Mouse (Mus musculus) E14TG2a.4 (cell line): Measurements from ENCODE around the gene Polr3e.

ENCODE experiments used
- H3K27me3 ChIP-seq: 2 replicates; pipeline ENCODE4 v1.6.1; 2014; ENCODE audit warnings: low read length, control low read depth; ENCODE audit not compliant: insufficient read depth
- H3K36me3 ChIP-seq: 2 replicates; pipeline ENCODE4 v1.6.1; 2014; ENCODE audit warnings: low read length, control low read depth; ENCODE audit not compliant: insufficient read depth
- H3K4me1 ChIP-seq: replicated peaks from 2 replicates; pipeline ENCODE4 v1.6.1; 2014; ENCODE audit warnings: low read depth, low read length, control low read depth
- H3K4me3 ChIP-seq: replicated peaks from 2 replicates; pipeline ENCODE4 v1.5.1; 2014; ENCODE audit warnings: mild to moderate bottlenecking, low read length
- H3K9me3 ChIP-seq: 2 replicates; pipeline ENCODE4 v1.6.1; 2014; ENCODE audit warnings: low read length, control low read depth
- CTCF ChIP-seq: conservative IDR thresholded peaks from 2 replicates; pipeline ENCODE4 v1.5.1; 2014; ENCODE audit warnings: low read length
- NANOG ChIP-seq: IDR thresholded peaks from 2 replicates; pipeline ENCODE4 v1.6.1; 2014; ENCODE audit warnings: borderline replicate concordance, low read length, mixed read lengths
- POU5F1 ChIP-seq: IDR thresholded peaks from 2 replicates; pipeline ENCODE4 v1.6.1; 2014; ENCODE audit warnings: low read length, borderline replicate concordance

The Polr3e gene

DNA sequence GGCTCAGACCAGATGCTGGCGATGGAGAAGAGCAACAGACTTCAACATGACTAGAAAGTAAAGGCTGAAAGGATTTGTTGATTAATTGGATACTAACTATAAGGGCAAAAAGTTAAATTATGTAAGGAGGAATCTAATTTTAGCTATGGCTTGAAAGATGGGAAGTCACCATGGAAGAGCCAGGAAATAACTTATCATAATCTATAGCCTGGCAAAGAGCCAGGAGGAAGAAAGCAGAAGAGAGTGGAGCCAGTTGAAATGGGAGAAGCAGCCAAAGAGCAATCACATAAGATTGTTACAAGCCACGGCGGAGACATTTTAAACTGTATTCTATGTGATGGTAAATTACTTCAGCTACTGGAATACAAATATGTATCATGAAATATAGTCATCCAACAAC is 56.5 kb downstream of the Polr3e start:
- Histone ChIP-seq H3K4me1 (peaks cover 12% of the 10 kb centered on the region; the same call in 1 of the 2 replicates), H3K9me3 (no peaks in the 10 kb centered on the region), H3K36me3 (peaks cover 18% of the 10 kb centered on the region), H3K4me3 (no peak overlapping the region), H3K27me3 (no peaks in the 10 kb centered on the region)
- no peak for TF ChIP-seq POU5F1
- no peak for TF ChIP-seq CTCF
- TF ChIP-seq NANOG, result no peak

DNA sequence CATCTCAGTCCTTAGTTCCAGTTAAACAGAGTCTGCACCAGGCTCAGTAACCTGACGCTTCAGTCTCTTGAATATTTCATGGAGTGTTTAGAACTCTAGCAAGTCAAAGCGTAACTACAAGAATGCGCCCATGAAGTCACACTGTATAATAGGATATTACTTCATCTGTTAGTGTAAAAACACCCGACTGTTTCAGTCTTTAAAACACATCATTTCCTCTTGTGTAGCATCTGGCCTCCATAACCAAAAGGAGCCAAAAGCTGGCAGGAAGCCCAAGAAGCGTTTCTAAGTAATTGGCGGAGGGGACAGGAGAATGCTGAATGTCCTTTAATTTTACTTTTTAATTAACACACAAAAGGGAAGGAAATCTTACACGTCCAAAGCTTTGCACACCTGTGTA is 59.5 kb downstream of the Polr3e start:
- H3K36me3 ChIP-seq, result peaks cover 8% of the 10 kb centered on the region; the same call in 1 of the 2 replicates
- H3K4me1 ChIP-seq, result peaks cover 18% of the 10 kb centered on the region
- no peak overlapping the region for H3K4me3 ChIP-seq
- no peak for TF ChIP-seq NANOG
- TF ChIP-seq CTCF, result no peak
- H3K9me3 ChIP-seq, result no peaks in the 10 kb centered on the region
- peaks cover 6% of the 10 kb centered on the region; the same call in 1 of the 2 replicates for H3K27me3 ChIP-seq

DNA sequence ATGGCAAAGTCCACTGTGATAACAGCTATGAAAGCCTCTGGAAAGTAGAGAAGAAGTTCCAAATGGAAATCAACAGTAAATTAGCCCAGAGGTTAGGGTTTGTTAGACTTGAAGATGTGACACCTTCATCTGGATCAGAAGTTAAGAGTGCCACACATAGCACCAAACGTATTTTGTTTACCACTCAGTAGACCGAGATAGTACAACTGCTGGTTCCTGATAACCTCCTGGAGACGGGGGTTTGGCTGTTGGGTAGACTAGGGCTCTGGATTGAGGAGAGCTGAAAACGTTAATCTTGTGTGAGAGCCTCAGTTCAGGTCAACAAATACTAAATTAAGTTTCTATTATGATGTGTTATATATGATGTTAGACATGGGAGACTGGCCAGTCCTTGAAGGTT is 62.5 kb downstream of the Polr3e start:
- no peak overlapping the region for H3K4me3 ChIP-seq
- peaks cover 31% of the 10 kb centered on the region for H3K4me1 ChIP-seq
- no peaks in the 10 kb centered on the region for H3K9me3 ChIP-seq
- peaks cover 20% of the 10 kb centered on the region for H3K27me3 ChIP-seq
- H3K36me3 ChIP-seq, result peaks cover 8% of the 10 kb centered on the region; the same call in 1 of the 2 replicates
- TF ChIP-seq CTCF, result no peak

DNA sequence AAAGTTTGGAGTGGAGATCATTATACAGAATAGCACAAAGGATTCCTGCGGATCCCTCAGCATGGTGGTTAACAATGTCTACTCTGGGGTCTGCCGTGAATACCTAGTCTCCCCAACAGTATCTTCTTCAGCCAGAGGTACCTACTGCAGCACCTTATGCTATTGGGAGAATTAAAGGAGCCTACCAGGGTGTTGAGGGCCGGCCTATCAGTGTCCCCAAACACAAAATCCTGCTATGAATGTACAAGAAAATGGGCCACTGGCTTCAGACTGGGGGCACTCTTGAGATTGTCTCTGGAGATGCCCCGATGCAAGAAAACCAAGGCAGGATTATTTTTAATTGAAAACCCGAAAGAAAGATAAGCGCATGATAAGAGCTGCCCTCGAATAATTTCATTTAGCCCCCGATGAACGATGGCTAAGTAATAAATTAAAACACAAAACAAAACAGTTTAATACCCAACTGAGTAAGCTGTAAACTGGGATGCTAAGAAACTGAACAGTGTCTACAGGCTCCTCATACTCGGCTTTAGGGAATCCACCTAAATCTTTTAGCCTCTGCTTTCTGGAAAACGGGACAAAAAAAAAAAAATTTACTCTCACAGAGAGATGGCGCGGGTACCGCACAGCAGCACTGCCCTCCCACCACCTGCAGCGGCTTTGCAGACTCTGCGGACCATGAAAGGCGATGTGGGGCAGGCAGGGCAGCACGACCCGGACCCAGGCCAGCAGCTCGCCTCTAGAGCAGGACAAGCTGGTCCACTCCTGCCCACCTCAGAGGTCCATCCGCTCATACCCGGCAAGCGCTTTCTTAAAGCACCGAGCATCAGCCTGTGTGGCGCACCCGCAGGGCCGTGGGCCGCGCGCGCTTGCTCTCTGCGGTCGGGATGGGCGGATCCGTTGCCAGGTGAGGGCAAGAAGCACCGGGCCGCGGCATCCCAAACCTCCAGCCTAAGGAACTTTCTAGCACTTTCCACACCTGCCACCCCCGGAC is 63.7 kb downstream of the Polr3e start:
- Histone ChIP-seq H3K4me3 (peak overlapping the region; percentile 94), H3K36me3 (peaks cover 8% of the 10 kb centered on the region; the same call in 1 of the 2 replicates), H3K9me3 (no peaks in the 10 kb centered on the region), H3K27me3 (peaks cover 22% of the 10 kb centered on the region), H3K4me1 (peaks cover 31% of the 10 kb centered on the region)
- TF ChIP-seq NANOG (no peak), POU5F1 (no peak), CTCF (no peak)

DNA sequence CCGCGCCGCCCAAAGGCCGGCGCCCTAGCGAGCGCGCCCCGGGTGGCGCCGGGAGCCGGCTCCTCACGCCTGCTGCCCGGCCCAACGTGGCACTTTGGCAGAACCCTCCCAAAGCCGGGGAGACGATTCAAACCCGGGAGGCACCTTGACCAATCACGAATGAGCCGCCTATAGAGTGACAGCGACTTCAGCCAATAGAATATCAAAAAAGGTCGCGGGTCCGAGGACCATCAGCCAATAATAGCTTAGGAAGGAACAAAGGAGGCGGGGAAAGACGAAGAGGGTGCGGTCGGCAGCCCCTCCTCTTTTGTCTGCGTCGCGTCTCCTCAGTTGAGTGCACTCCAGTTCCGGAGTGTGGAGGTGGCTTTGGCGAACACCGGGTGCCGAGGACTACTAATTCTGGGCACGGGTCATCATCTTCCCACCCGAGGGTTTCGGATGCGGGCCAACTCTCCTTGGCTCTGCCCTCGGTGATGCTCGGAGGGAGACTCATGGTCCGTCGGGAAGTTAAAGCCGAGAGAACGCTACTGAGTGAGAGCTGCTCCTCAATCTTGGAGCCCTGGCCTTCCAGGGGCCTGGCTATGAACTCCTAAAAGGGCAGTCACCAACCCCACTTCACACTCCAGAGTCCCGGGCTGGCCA is 64.8 kb downstream of the Polr3e start, which contains the start of the genes Cdr2 and Mfsd13b:
Gene Cdr2, minus strand, starts transcription at position 113 of the 642 bp plus-strand sequence.
Gene Mfsd13b, plus strand, starts transcription at position 310 of the 642 bp plus-strand sequence.
- Histone ChIP-seq H3K36me3 (peaks cover 8% of the 10 kb centered on the region; the same call in 1 of the 2 replicates), H3K4me3 (peak within 1 kb of the TSS; percentile 94), H3K4me1 (peaks cover 31% of the 10 kb centered on the region), H3K9me3 (no peaks in the 10 kb centered on the region), H3K27me3 (peaks cover 23% of the 10 kb centered on the region)
- TF ChIP-seq NANOG (no peak), POU5F1 (no peak), CTCF (no peak)

DNA sequence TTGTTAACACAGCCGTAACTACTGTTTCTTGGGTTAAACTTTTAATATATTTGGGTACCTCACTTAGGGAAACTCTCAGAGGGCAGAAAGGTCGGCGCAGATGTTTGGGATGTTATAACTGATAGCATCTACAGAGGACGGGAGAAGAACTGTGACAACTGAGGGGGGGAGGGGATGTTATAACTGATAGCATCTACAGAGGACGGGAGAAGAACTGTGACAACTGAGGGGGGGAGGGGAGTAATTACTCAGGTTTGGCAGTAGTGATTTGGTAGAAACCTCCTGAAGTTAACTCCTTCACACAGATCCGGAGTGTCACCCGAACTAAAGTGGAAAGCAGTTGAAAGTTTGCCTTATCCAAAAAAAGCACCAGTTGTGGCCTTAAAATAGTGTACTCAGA is 65.4 kb downstream of the Polr3e start:
- Histone ChIP-seq H3K4me3 (peak overlapping the region; percentile 94), H3K36me3 (peaks cover 8% of the 10 kb centered on the region; the same call in 1 of the 2 replicates), H3K27me3 (peaks cover 23% of the 10 kb centered on the region), H3K4me1 (peaks cover 30% of the 10 kb centered on the region), H3K9me3 (no peaks in the 10 kb centered on the region)
- TF ChIP-seq POU5F1, result no peak
- no peak for TF ChIP-seq CTCF
- TF ChIP-seq NANOG, result no peak

DNA sequence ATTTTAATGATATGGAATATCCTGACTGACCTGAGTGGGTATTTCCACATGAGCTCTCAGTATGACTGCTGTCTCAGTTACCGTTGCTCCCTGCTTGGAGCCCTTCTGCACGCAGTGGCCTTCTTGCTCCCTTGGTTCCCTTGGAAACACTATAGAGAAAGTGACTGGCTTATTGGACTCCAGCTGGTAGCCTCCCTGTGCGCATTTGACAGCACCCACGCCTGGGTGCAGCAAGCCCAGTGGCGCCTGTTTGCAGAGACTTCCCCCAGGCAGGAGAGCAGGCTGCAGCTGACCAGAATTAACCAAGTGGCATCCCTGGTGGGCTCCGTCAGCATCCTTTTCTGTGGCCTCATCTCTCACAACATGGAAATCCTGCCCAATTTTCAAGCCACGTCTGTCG is 73.6 kb downstream of the Polr3e start:
- Histone ChIP-seq H3K36me3 (no peaks in the 10 kb centered on the region), H3K4me3 (no peak overlapping the region), H3K4me1 (no peaks in the 10 kb centered on the region), H3K9me3 (no peaks in the 10 kb centered on the region), H3K27me3 (0 out of 2 replicates have a peak, but pooled peaks cover 2% of the 10 kb centered on the region)
- no peak for TF ChIP-seq CTCF
